Mouse (Mus musculus): ENCODE results near the gene H2-M9.

The H2-M9 gene

DNA sequence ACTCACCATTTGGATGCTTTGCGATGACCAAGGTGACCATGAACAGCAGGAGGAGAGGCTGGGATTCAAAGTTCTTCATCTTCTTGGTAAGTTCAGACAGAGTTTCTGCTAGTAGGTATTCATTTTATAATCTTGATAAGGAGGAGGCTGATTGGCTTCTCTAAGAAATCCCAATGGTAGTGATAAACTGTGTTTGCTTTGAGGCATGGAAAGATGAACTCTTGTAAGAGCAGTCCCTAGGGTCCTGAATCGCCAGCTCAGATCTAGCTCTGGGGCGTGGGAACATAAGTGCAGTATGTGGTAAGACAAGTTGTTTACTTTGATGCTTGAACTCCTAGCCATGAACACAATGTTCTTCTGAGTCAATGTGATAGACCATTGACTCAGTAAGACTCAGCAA lies at the start of gene H2-M9:
Gene H2-M9, minus strand, starts transcription at position 101 of the 400 bp plus-strand sequence.
- no peak for DNase-seq

DNA sequence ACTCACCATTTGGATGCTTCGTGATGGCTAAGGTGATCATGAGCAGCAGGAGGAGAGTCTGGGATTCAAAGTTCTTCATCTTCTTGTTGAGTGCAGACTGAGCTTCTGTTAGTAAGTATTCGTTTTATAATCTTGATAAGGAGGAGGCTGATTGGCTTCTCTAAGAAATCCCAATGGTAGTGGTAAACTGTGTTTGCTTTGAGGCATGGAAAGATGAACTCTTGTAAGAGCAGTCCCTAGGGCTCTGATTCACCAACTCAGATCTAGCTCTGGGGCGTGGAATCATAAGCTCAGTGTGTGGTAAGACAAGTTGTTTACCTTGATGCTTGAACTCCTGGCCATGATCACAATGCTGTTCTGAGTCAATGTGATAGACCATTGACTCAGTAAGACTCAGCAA lies 29.7 kb upstream of the H2-M9 start, which contains the start of gene H2-M1:
Gene H2-M1, minus strand, starts transcription at position 101 of the 400 bp plus-strand sequence.
- no peak for DNase-seq
